Mouse (Mus musculus): ENCODE measurements around the gene Zfp687. TPM values are rescaled to one million over a fixed set of nuclear protein-coding genes. Genes with fewer than 3 reads are reported as not detected.

Zfp687 gene
- polyA plus RNA-seq, 1 experiment from 2014 or later = 25.1 TPM

DNA sequence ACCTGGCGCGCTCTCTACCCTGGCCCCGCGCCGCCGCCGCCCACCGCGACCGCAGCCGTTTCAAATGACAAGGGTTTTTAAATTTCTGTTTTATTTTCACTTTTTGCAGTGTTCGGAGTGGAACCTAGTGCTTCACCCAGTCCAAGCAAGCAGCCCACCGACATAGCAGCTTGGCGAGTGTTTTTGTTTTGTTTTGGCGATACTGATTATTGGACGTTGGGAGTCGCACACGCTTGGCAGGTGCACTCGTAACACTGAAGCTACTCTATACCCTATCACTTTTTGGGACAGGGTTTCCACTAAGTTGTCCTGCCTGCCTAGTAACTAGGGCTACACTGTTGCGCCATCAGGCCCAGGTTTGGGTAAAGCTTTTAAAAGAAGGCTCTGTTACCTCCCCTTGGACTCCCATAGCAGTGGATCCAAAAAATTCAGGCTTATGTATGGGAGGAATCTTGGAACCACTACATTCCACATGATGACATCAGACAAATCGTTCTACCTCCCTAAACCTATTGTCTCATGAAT, 1.3 kb upstream of the Zfp687 start:
- no peak for ATAC-seq (ENCODE audit: insufficient number of reproducible peaks, insufficient read depth, low FRiP score, low TSS enrichment, low read depth)
- WGBS = 3% methylated on average over 21 of the region's 21 CpGs

DNA sequence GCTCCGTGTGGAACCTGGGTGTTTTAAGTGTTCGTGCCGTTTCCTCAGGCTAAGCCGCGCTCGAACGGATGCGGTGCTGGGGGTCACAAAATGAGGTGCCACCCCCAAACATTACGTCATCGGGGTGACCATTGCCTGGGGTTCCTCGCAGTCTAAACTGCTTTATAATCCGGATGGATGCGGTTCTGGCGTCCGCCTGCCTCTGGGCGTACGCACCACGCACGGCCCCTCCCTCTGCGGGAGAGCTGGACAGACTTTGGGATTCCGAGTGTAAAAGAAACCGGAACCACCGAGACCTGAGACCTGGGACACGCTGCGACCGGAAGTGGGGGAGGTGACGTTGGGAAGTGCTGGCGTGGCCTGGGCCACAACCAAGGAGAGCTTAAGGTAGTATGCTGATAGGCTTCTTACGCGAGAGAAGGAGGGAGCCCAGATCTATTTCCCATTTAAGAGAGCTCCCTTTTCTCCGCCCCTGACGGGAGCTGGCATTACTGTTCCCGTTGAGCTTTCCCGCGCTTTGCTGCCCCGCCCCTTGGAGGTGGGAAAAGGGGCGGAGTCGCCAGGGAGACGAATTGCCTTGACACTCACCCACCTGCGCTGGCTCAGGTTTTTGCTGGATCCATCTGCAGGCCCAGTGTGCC, 763 bp upstream of the Zfp687 start:
- peak overlapping the region; percentile 96 for H3K27ac ChIP-seq
- no peaks in the 10 kb centered on the region for H3K9me3 ChIP-seq
- H3K4me2 ChIP-seq = peak overlapping the region; percentile 93
- H3K36me3 ChIP-seq = peaks cover 13% of the 10 kb centered on the region
- under 1% methylated on average over 40 of the region's 40 CpGs for WGBS
- H3K9ac ChIP-seq = peak overlapping the region; percentile 75
- peak overlapping the region; percentile 81 for H3K4me3 ChIP-seq
- no peaks in the 10 kb centered on the region for H3K27me3 ChIP-seq
- ATAC-seq (ENCODE audit: insufficient number of reproducible peaks, insufficient read depth, low FRiP score, low TSS enrichment, low read depth) = peak; percentile 57
- peaks cover 25% of the 10 kb centered on the region for H3K4me1 ChIP-seq

More for the DNA sequence above, 1.3 kb upstream of the Zfp687 start:
- Histone ChIP-seq H3K9ac (peak overlapping the region; percentile 75), H3K9me3 (no peaks in the 10 kb centered on the region), H3K4me3 (peak overlapping the region; percentile 81), H3K4me1 (peaks cover 25% of the 10 kb centered on the region), H3K36me3 (peaks cover 7% of the 10 kb centered on the region), H3K27ac (peak overlapping the region; percentile 96), H3K4me2 (peak overlapping the region; percentile 93), H3K27me3 (no peaks in the 10 kb centered on the region)

DNA sequence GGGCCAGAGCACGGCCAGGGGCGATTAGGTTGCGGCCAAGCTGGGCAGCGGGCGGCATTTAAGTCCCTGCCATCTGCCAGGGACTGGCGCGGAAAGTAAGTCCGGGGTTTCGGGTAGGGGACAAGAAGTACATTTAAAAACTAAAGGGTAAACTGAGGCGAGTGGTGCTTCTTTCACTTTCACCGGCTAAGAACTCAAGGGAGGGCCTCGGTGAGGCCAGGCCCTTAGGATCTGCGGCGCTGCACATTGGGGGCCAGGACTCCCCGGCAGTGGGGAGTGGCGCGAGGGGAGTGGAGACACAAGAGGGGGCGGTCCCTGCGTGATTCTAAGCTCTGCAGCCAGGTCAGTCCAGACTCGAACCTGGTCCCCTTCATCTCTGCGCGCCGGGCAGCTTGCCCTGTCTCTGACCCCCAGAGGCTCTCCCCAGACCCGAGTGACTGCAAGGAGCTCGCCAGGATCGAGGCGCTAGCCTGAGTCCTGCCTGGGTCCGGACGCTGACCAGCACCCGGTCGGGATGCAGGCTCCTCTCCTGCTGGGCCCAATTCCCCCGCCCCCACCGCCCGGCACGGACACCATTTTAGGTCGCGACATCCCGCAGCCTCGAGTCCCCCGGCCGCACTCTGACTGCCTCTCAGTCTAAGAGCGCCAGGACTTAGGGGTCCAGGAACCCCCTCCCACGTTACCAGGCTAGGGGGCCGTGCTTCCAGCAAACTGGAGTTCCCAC, 658 bp downstream of the Zfp687 start:
- Histone ChIP-seq H3K36me3 (peaks cover 27% of the 10 kb centered on the region), H3K4me2 (peak overlapping the region; percentile 93), H3K27ac (peak overlapping the region; percentile 96), H3K4me1 (peaks cover 25% of the 10 kb centered on the region), H3K9me3 (no peaks in the 10 kb centered on the region), H3K4me3 (peak overlapping the region; percentile 81), H3K27me3 (no peaks in the 10 kb centered on the region), H3K9ac (peak overlapping the region; percentile 83)
- ATAC-seq (ENCODE audit: insufficient number of reproducible peaks, insufficient read depth, low FRiP score, low TSS enrichment, low read depth) = no peak; the same call in 1 of the 2 replicates
- under 1% methylated on average over 44 of the region's 44 CpGs for WGBS

DNA sequence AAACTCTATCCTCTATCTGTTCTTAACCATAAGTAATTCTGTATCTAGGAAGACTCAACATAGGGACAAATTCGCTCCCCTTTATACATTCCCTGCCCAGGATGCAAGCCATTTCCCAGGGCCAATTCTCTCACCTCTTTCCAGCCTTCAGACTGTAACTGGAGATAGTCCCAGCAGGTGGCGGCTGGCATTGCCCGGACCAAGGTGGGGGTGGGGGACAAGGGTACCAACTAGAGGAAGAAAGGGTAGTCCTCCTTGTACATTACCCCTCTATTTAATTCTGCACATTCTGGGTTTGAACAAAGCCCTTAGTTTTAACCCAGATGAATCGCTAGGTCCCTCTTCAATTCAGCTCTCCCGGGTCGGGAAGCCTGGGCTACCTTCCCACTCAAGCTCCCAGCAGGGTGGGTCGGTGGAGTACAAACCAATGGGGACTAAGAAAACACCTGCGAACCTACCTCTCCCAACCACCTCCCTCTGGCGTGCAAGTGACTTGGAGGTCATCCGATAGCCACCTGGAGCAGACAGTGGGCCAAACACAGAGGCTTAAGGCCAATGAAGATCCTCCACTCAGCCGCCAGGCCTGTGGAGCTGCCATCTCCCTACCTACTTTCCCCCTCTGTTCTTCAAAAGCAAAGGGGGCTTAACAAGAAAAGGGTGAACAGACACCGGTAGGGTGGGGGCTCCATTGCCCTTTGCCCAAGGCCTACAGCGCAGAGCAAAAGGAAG, 1.4 kb downstream of the Zfp687 start:
- peaks cover 25% of the 10 kb centered on the region for H3K4me1 ChIP-seq
- H3K4me2 ChIP-seq = peak overlapping the region; percentile 93
- H3K36me3 ChIP-seq = peaks cover 34% of the 10 kb centered on the region
- no peaks in the 10 kb centered on the region for H3K27me3 ChIP-seq
- 0 out of 2 replicates have a peak overlapping the region, but pooled peaks have one; percentile 96 for H3K27ac ChIP-seq
- 15% methylated on average over 13 of the region's 13 CpGs for WGBS
- H3K9ac ChIP-seq = peak overlapping the region; percentile 83
- no peak for ATAC-seq (ENCODE audit: insufficient number of reproducible peaks, insufficient read depth, low FRiP score, low TSS enrichment, low read depth)
- peak overlapping the region; percentile 81 for H3K4me3 ChIP-seq
- H3K9me3 ChIP-seq = no peaks in the 10 kb centered on the region

DNA sequence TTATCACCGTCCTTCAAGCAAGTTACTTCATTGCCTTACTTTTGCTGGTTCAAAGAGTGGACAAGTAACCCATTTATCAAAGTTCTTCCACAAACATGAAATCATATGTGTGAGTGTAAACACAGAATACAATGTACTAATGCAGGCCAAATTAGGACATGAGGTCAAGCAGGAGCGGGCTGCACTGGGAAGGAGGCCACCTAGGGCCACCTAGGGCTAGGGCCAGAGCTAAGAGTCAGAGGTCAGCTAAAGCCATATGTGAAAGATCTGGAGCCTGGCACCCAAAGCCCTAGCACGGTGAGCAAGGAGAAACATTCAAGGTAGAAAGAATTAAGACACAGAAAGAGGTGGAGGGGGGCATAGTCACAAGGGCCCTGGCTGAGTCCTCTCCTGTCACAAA, 2.3 kb downstream of the Zfp687 start:
- H3K9me3 ChIP-seq = no peaks in the 10 kb centered on the region
- 0 out of 2 replicates have a peak overlapping the region, but pooled peaks have one; percentile 81 for H3K4me3 ChIP-seq
- 0 out of 2 replicates have a peak overlapping the region, but pooled peaks have one; percentile 4 for H3K9ac ChIP-seq
- no peak overlapping the region for H3K27ac ChIP-seq
- no peak for ATAC-seq (ENCODE audit: insufficient number of reproducible peaks, insufficient read depth, low FRiP score, low TSS enrichment, low read depth)
- peak overlapping the region; percentile 93; the same call in 1 of the 2 replicates for H3K4me2 ChIP-seq
- H3K36me3 ChIP-seq = peaks cover 43% of the 10 kb centered on the region
- H3K27me3 ChIP-seq = no peaks in the 10 kb centered on the region
- 65% methylated on average over 3 of the region's 3 CpGs for WGBS
- peaks cover 25% of the 10 kb centered on the region for H3K4me1 ChIP-seq

DNA sequence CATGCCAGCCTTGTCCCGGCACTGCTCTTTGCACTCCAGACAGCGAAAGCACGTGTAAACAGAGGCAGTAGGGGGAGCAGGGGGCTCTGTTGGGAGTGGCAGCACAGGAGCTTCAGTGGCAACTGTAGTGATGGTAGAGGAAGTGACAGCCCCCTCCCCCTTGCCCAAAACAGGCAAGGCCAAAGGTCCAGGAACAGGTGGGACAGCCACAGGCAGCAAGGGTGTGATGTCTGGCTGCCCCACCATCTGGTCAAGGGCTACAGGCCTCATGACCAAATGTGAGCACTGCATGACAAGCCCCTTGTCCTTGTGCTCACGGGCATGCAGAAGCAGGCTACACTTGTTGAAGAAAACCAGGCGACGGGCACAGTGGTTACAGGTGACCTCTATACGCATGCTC, 4.9 kb downstream of the Zfp687 start:
- peaks cover 67% of the 10 kb centered on the region for H3K36me3 ChIP-seq
- no peaks in the 10 kb centered on the region for H3K9me3 ChIP-seq
- WGBS = 85% methylated on average over 7 of the region's 7 CpGs

DNA sequence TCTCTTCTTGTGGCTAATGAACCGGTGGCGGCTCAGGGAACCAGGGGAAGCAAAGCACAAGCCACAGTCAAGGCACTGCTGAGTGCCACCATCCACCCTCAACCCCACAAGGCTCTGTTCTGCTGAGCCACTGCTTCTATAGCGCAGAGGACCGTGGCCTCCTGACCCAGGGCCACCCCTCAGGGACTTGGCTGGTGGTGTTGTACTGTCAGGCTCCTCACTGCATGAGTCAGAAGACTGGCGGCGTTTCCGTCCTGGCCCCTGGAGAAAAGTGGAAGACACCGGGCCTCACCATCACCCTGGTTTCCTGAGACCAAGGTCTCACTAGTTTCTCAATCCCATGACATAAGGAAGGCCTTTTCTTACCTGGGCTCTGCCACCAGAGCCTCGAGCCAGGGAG, 7.5 kb downstream of the Zfp687 start:
- peaks cover 93% of the 10 kb centered on the region for H3K36me3 ChIP-seq

More for the DNA sequence above, 4.9 kb downstream of the Zfp687 start:
- Histone ChIP-seq H3K4me2 (no peak overlapping the region), H3K27ac (no peak overlapping the region; the same call in 1 of the 2 replicates), H3K4me1 (peaks cover 18% of the 10 kb centered on the region), H3K4me3 (no peak overlapping the region), H3K9ac (no peak overlapping the region), H3K27me3 (no peaks in the 10 kb centered on the region)
- no peak for ATAC-seq (ENCODE audit: insufficient number of reproducible peaks, insufficient read depth, low FRiP score, low TSS enrichment, low read depth)

DNA sequence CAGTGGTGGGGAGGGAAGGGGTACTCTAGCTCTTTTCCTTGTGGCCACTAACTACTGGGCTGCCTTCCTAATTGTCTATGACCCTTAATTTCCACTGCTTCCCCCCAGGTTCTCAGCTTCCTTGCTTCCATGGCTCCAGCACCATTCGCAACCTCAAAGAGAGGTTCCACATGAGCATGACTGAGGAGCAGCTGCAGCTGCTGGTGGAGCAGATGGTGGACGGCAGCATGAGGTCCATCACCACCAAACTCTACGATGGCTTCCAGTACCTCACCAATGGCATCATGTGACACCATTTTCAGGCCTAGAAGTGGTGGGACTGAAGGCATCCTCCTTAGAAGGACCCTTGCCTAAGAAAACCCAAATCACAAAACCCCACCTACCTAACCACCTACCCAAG, 9.6 kb downstream of the Zfp687 start:
- ATAC-seq (ENCODE audit: insufficient number of reproducible peaks, insufficient read depth, low FRiP score, low TSS enrichment, low read depth) = no peak
- Histone ChIP-seq H3K9ac (no peak overlapping the region), H3K27ac (no peak overlapping the region), H3K4me1 (no peaks in the 10 kb centered on the region; the same call in 1 of the 2 replicates), H3K4me2 (no peak overlapping the region), H3K9me3 (no peaks in the 10 kb centered on the region), H3K27me3 (no peaks in the 10 kb centered on the region), H3K4me3 (no peak overlapping the region), H3K36me3 (peaks cover 95% of the 10 kb centered on the region)
- WGBS = 97% methylated on average over 3 of the region's 3 CpGs

More for the DNA sequence above, 7.5 kb downstream of the Zfp687 start:
- Histone ChIP-seq H3K27ac (0 out of 2 replicates have a peak overlapping the region, but pooled peaks have one; percentile 7), H3K4me1 (no peaks in the 10 kb centered on the region; the same call in 1 of the 2 replicates), H3K27me3 (no peaks in the 10 kb centered on the region), H3K9ac (no peak overlapping the region), H3K4me3 (no peak overlapping the region), H3K4me2 (no peak overlapping the region), H3K9me3 (no peaks in the 10 kb centered on the region)
- no peak for ATAC-seq (ENCODE audit: insufficient number of reproducible peaks, insufficient read depth, low FRiP score, low TSS enrichment, low read depth)
- WGBS = 86% methylated on average over 9 of the region's 9 CpGs

DNA sequence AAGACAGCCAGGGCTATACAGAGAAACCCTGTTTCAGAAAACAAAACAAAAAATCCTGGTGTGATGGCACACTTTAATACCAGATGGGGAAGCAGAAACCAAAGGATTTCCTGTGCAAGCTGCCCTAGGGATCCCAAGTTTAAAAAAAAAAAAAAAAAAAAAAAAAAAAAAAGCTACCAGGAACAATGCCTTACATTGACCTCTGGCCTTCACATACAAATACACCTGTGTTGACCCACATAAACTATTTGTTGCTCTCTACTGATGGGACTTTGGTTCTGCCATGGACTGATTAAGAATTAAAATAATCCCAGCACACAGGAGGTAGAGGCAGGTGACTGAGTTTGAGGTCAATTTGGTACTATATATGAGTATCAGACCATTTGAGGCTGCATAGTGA, 12.0 kb downstream of the Zfp687 start:
- no peaks in the 10 kb centered on the region for H3K9me3 ChIP-seq
- no peak overlapping the region for H3K9ac ChIP-seq
- peaks cover 94% of the 10 kb centered on the region for H3K36me3 ChIP-seq
- ATAC-seq (ENCODE audit: insufficient number of reproducible peaks, insufficient read depth, low FRiP score, low TSS enrichment, low read depth) = no peak
- H3K4me2 ChIP-seq = no peak overlapping the region
- H3K27ac ChIP-seq = no peak overlapping the region
- H3K27me3 ChIP-seq = no peaks in the 10 kb centered on the region
- no peaks in the 10 kb centered on the region; the same call in 1 of the 2 replicates for H3K4me1 ChIP-seq
- H3K4me3 ChIP-seq = no peak overlapping the region

DNA sequence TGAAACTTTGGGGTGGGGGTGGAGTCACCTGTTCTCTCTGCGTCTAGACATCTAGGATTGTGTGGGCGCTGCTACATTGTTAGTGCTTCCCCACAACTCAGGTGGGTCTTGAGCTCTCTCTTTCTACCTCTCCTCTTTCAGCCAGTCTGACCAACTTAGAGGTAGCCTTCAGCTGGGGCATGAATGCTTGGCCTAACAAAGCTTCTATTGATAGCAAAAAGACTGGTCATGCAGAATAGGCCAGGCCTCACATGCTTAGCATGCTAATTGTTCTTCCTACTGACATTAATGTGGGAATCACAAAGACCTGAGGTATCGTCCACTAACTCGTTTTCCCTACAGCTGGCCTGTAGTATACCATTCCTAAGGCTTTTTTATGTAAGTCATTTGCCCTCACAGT, 12.7 kb downstream of the Zfp687 start:
- Histone ChIP-seq H3K36me3 (peaks cover 93% of the 10 kb centered on the region), H3K4me2 (no peak overlapping the region), H3K27me3 (no peaks in the 10 kb centered on the region), H3K4me1 (no peaks in the 10 kb centered on the region; the same call in 1 of the 2 replicates), H3K9me3 (no peaks in the 10 kb centered on the region), H3K27ac (no peak overlapping the region), H3K4me3 (no peak overlapping the region), H3K9ac (no peak overlapping the region)
- ATAC-seq (ENCODE audit: insufficient number of reproducible peaks, insufficient read depth, low FRiP score, low TSS enrichment, low read depth) = no peak
- WGBS = 85% methylated on average over 4 of the region's 4 CpGs

DNA sequence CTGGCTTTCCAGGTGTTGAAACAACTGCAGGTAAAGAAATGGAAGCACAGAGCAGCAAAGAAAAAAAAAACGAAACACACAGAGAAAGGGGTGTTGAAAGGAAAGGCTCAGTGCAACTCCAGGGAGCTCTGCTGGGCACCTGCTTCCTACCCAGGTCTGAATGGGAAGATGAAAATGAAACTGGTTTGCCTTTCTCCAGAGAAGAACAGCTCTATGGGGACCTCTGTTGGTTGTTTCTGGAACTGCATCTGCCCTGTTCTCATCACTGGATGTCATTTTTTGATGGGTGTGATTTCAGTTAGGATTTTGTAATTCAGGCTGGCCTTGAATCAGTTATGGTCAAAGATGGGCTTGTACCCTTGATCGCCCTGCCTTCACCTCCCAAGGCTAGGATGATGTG, 18.3 kb downstream of the Zfp687 start:
- ATAC-seq (ENCODE audit: insufficient number of reproducible peaks, insufficient read depth, low FRiP score, low TSS enrichment, low read depth) = no peak
- no peak overlapping the region for H3K27ac ChIP-seq
- H3K36me3 ChIP-seq = peaks cover 94% of the 10 kb centered on the region
- no peaks in the 10 kb centered on the region for H3K27me3 ChIP-seq
- WGBS = 30% methylated on average over 2 of the region's 2 CpGs
- H3K4me1 ChIP-seq = no peaks in the 10 kb centered on the region
- no peak overlapping the region for H3K4me2 ChIP-seq
- no peak overlapping the region for H3K4me3 ChIP-seq
- no peak overlapping the region for H3K9ac ChIP-seq
- H3K9me3 ChIP-seq = no peaks in the 10 kb centered on the region

All from embryonic facial prominence, embryonic 13.5 days (tissue).